Comparison of ENCODE assay signal across 27 mouse cellular contexts in genomic region chr11:3519051-3519726, GRCm38 (mm10). TPM values are rescaled to one million over a fixed set of nuclear protein-coding genes. Genes with fewer than 3 reads are reported as not detected.
DNase-seq lines count a peak whose midpoint lies in the region; ATAC-seq and TF ChIP-seq lines count a peak whose summit lies in the region.
"Had no signal": no experiment of that assay in that cellular context is flagged by ENCODE, and none has a peak within 500 bp of the region (broad histone marks: within the 10 kb centered on the region; RNA-seq: fewer than 3 reads in every experiment).

No protein-coding gene starts in this region.

- no peak overlapping the region for H3K9ac ChIP-seq in intestine, embryonic 15.5 days
- no peak overlapping the region for H3K9ac ChIP-seq in intestine, postnatal 0 days (ENCODE audit: low read depth, low read length)
- H3K9ac ChIP-seq in intestine, embryonic 16.5 days (ENCODE audit: low read depth, low read length): no peak overlapping the region
- H3K9ac ChIP-seq in hindbrain, embryonic 12.5 days: no peak overlapping the region
- H3K9ac ChIP-seq: kidney, embryonic 15.5 days; limb, embryonic 12.5 days; liver, embryonic 15.5 days; lung, embryonic 14.5 days; midbrain, embryonic 15.5 days had no signal

- H3K4me1 ChIP-seq in intestine, embryonic 15.5 days (replicated peaks): peaks cover 23% of the 10 kb centered on the region
- peaks cover 10% of the 10 kb centered on the region; the same call in 1 of the 2 replicates for H3K4me1 ChIP-seq in intestine, postnatal 0 days (replicated peaks; ENCODE audit: control insufficient read depth, insufficient read depth, low read length)
- peaks cover 22% of the 10 kb centered on the region for H3K4me1 ChIP-seq in intestine, embryonic 16.5 days (ENCODE audit: control insufficient read depth, insufficient read depth, low read length)
- H3K4me1 ChIP-seq in hindbrain, embryonic 12.5 days: peaks cover 29% of the 10 kb centered on the region

- TF ChIP-seq CTCF in gastrocnemius, adult 2 months (IDR thresholded peaks at IDR 0.05): no peak
- no peak for TF ChIP-seq CTCF in intestine, postnatal 0 days (IDR thresholded peaks at IDR 0.05; ENCODE audit: low read depth)

- 60% methylated on average over 4 of the region's 4 CpGs for WGBS in intestine, embryonic 15.5 days
- 61% methylated on average over 4 of the region's 4 CpGs for WGBS in intestine, postnatal 0 days
- 62% methylated on average over 4 of the region's 4 CpGs for WGBS in intestine, embryonic 16.5 days
- 76% methylated on average over 4 of the region's 4 CpGs for WGBS in hindbrain, embryonic 12.5 days

- no peaks in the 10 kb centered on the region for H3K27me3 ChIP-seq in intestine, embryonic 15.5 days (replicated peaks)
- no peaks in the 10 kb centered on the region for H3K27me3 ChIP-seq in intestine, postnatal 0 days (replicated peaks; ENCODE audit: control insufficient read depth, insufficient read depth, low read length)
- H3K27me3 ChIP-seq in intestine, embryonic 16.5 days (replicated peaks; ENCODE audit: control insufficient read depth, insufficient read depth, low read length): no peaks in the 10 kb centered on the region; the same call in 1 of the 2 replicates
- peaks cover 38% of the 10 kb centered on the region for H3K27me3 ChIP-seq in hindbrain, embryonic 12.5 days
- H3K27me3 ChIP-seq: kidney, embryonic 15.5 days; Patski had no signal

- no peak for DNase-seq in gastrocnemius, adult 2 months
- DNase-seq in gastrocnemius, postnatal 25 days: no peak
- no peak for DNase-seq in adrenal gland, adult 8-10 months
- DNase-seq: adrenal gland, postnatal 25 days; gastrocnemius, postnatal 36 days; kidney, adult 11 months; kidney, postnatal 25 days; lung, embryonic 14.5 days; lung, postnatal 14 days; right cerebral cortex, postnatal 25 days; thymus, postnatal 4 days had no signal

- H3K4me3 ChIP-seq in gastrocnemius, adult 2 months: no peak overlapping the region
- no peak overlapping the region for H3K4me3 ChIP-seq in intestine, embryonic 15.5 days (replicated peaks)
- no peak overlapping the region for H3K4me3 ChIP-seq in intestine, postnatal 0 days (ENCODE audit: low read depth, low read length)
- no peak overlapping the region for H3K4me3 ChIP-seq in intestine, embryonic 16.5 days (ENCODE audit: low read length)
- H3K4me3 ChIP-seq in hindbrain, embryonic 12.5 days: no peak overlapping the region
- H3K4me3 ChIP-seq: hindbrain, embryonic 10.5 days; kidney, embryonic 15.5 days; limb, embryonic 12.5 days; liver, embryonic 15.5 days; midbrain, embryonic 10.5 days; midbrain, embryonic 15.5 days had no signal

- peaks cover 27% of the 10 kb centered on the region for H3K36me3 ChIP-seq in intestine, embryonic 15.5 days
- H3K36me3 ChIP-seq in intestine, postnatal 0 days (ENCODE audit: control insufficient read depth, insufficient read depth): peaks cover 38% of the 10 kb centered on the region
- H3K36me3 ChIP-seq in intestine, embryonic 16.5 days (ENCODE audit: control insufficient read depth, insufficient read depth, low read length): peaks cover 7% of the 10 kb centered on the region
- peaks cover 33% of the 10 kb centered on the region for H3K36me3 ChIP-seq in hindbrain, embryonic 12.5 days
- H3K36me3 ChIP-seq: G1E; midbrain, embryonic 15.5 days had no signal

- H3K27ac ChIP-seq in gastrocnemius, adult 2 months: peak overlapping the region; percentile 32; the same call in 1 of the 2 replicates
- peak overlapping the region; percentile 27; the same call in 1 of the 2 replicates for H3K27ac ChIP-seq in intestine, embryonic 15.5 days
- H3K27ac ChIP-seq in intestine, postnatal 0 days (ENCODE audit: low read depth, low read length): no peak overlapping the region
- H3K27ac ChIP-seq in intestine, embryonic 16.5 days (ENCODE audit: low read length): 0 out of 2 replicates have a peak overlapping the region, but pooled peaks have one; percentile 29
- no peak overlapping the region for H3K27ac ChIP-seq in hindbrain, embryonic 12.5 days
- H3K27ac ChIP-seq: hindbrain, embryonic 10.5 days; hindbrain, postnatal 0 days; kidney, embryonic 15.5 days; limb, embryonic 12.5 days; liver, embryonic 15.5 days; midbrain, embryonic 10.5 days; midbrain, embryonic 15.5 days had no signal

- intact Hi-C loops in gastrocnemius, adult 2 months (cut with DNase I): loop anchor here (10.0 kb wide), 1 partner anchor 134 kb away; no protein-coding TSS in a partner anchor

- no peaks in the 10 kb centered on the region for H3K9me3 ChIP-seq in intestine, embryonic 15.5 days
- no peaks in the 10 kb centered on the region for H3K9me3 ChIP-seq in intestine, postnatal 0 days (ENCODE audit: control insufficient read depth)
- no peaks in the 10 kb centered on the region for H3K9me3 ChIP-seq in intestine, embryonic 16.5 days (ENCODE audit: control insufficient read depth, low read length)
- H3K9me3 ChIP-seq in hindbrain, embryonic 12.5 days (replicated peaks): no peaks in the 10 kb centered on the region
- H3K9me3 ChIP-seq: G1E; hindbrain, embryonic 10.5 days; kidney, embryonic 15.5 days; limb, embryonic 12.5 days; liver, embryonic 15.5 days; midbrain, embryonic 10.5 days; midbrain, embryonic 15.5 days had no signal

- no peak for ATAC-seq in intestine, embryonic 15.5 days
- ATAC-seq in intestine, postnatal 0 days: no peak
- ATAC-seq in intestine, embryonic 16.5 days: no peak
- ATAC-seq in hindbrain, embryonic 12.5 days (ENCODE audit: low FRiP score): no peak
- ATAC-seq: forebrain, embryonic 14.5 days; hindbrain, postnatal 0 days; midbrain, embryonic 15.5 days; Patski had no signal

- H3K4me2 ChIP-seq in intestine, embryonic 15.5 days (replicated peaks): no peak overlapping the region
- H3K4me2 ChIP-seq in intestine, postnatal 0 days (replicated peaks; ENCODE audit: low read depth): no peak overlapping the region
- no peak overlapping the region for H3K4me2 ChIP-seq in intestine, embryonic 16.5 days (ENCODE audit: low read depth, low read length)
- H3K4me2 ChIP-seq in hindbrain, embryonic 12.5 days (replicated peaks): no peak overlapping the region
- H3K4me2 ChIP-seq: kidney, embryonic 15.5 days; limb, embryonic 12.5 days; liver, embryonic 15.5 days; lung, embryonic 14.5 days; midbrain, embryonic 15.5 days had no signal

RNA-seq across cellular contexts. Expression of gene Selenom, which starts 4.7 kb away (rescaled TPM):
- 10 to 100 TPM; 11.6 to 17.5 TPM for total RNA-seq in gastrocnemius, adult 2 months (2021)
- 10 to 100 TPM; 15.1 to 19.6 TPM for total RNA-seq in gastrocnemius, postnatal 25 days (2021)
- polyA plus RNA-seq in intestine, embryonic 15.5 days (2015; fragmentation: Nextera tagmentation; extraction: Ambion mirVana): 147 and 154 TPM in 2 replicates
- polyA plus RNA-seq in intestine, postnatal 0 days (2015; fragmentation: Nextera tagmentation; extraction: Ambion mirVana): 283 and 284 TPM in 2 replicates
- polyA plus RNA-seq in intestine, embryonic 16.5 days (2015; fragmentation: Nextera tagmentation; extraction: Ambion mirVana): 182 and 185 TPM in 2 replicates
- 78.0 and 83.6 TPM in 2 replicates for polyA plus RNA-seq in hindbrain, embryonic 12.5 days (2016; fragmentation: Nextera tagmentation; extraction: Ambion mirVana)
- 10 to 100 TPM; 39.2 to 61.9 (median 57.1) TPM for total RNA-seq in adrenal gland, adult 8-10 months (2022)
- total RNA-seq: G1E had no signal
- polyA plus RNA-seq: G1E had no signal

RNA-seq across cellular contexts. Expression of gene Inpp5j, which starts 14.6 kb away (rescaled TPM):
- 1 to 10 TPM; 2.3 to 5.7 TPM for total RNA-seq in gastrocnemius, adult 2 months (2021)
- 1 to 10 TPM; 5.6 TPM for total RNA-seq in gastrocnemius, postnatal 25 days (2021)
- 4.2 and 4.6 TPM in 2 replicates for polyA plus RNA-seq in intestine, embryonic 15.5 days (2015; fragmentation: Nextera tagmentation; extraction: Ambion mirVana)
- polyA plus RNA-seq in intestine, postnatal 0 days (2015; fragmentation: Nextera tagmentation; extraction: Ambion mirVana): 6.8 and 6.9 TPM in 2 replicates
- 5.6 and 5.9 TPM in 2 replicates for polyA plus RNA-seq in intestine, embryonic 16.5 days (2015; fragmentation: Nextera tagmentation; extraction: Ambion mirVana)
- 0.73 and 1.2 TPM in 2 replicates for polyA plus RNA-seq in hindbrain, embryonic 12.5 days (2016; fragmentation: Nextera tagmentation; extraction: Ambion mirVana)
- 1 to 10 TPM in 1 of 4 experiments, under 1 TPM in 3; 0.55 to 1.0 (median 0.75) TPM for total RNA-seq in adrenal gland, adult 8-10 months (2022)
- total RNA-seq: liver, adult 2 months had no signal
- polyA plus RNA-seq: G1E; limb, embryonic 12.5 days had no signal

RNA-seq across cellular contexts. Expression of gene Smtn, which starts 21.2 kb away (rescaled TPM):
- 100 to 1,000 TPM in 1 of 2 experiments, 10 to 100 TPM in 1; 70.3 to 119 TPM for total RNA-seq in gastrocnemius, adult 2 months (2021)
- total RNA-seq in gastrocnemius, postnatal 25 days (2021): 10 to 100 TPM; 80.8 to 97.3 TPM
- polyA plus RNA-seq in intestine, embryonic 15.5 days (2015; fragmentation: Nextera tagmentation; extraction: Ambion mirVana): 78.3 and 79.6 TPM in 2 replicates
- polyA plus RNA-seq in intestine, postnatal 0 days (2015; fragmentation: Nextera tagmentation; extraction: Ambion mirVana): 75.1 and 82.9 TPM in 2 replicates
- 78.2 and 80.1 TPM in 2 replicates for polyA plus RNA-seq in intestine, embryonic 16.5 days (2015; fragmentation: Nextera tagmentation; extraction: Ambion mirVana)
- polyA plus RNA-seq in hindbrain, embryonic 12.5 days (2016; fragmentation: Nextera tagmentation; extraction: Ambion mirVana): 42.2 TPM in 2 replicates
- total RNA-seq in adrenal gland, adult 8-10 months (2022): 10 to 100 TPM; 36.6 to 93.0 (median 52.5) TPM
- total RNA-seq: G1E had no signal
- polyA plus RNA-seq: G1E had no signal

RNA-seq across cellular contexts. Expression of gene Pla2g3, which starts 31.1 kb away (rescaled TPM):
- total RNA-seq in gastrocnemius, adult 2 months (2021): not detected
- total RNA-seq in gastrocnemius, postnatal 25 days (2021): not detected
- polyA plus RNA-seq in intestine, embryonic 15.5 days (2015; fragmentation: Nextera tagmentation; extraction: Ambion mirVana): 0.38 and 0.45 TPM in 2 replicates
- polyA plus RNA-seq in intestine, postnatal 0 days (2015; fragmentation: Nextera tagmentation; extraction: Ambion mirVana): 0.17 and 0.30 TPM in 2 replicates
- 0.33 and 0.43 TPM in 2 replicates for polyA plus RNA-seq in intestine, embryonic 16.5 days (2015; fragmentation: Nextera tagmentation; extraction: Ambion mirVana)
- polyA plus RNA-seq in hindbrain, embryonic 12.5 days (2016; fragmentation: Nextera tagmentation; extraction: Ambion mirVana): 0.81 and 1.2 TPM in 2 replicates
- total RNA-seq in adrenal gland, adult 8-10 months (2022): under 1 TPM; 0.17 to 0.59 (median 0.43) TPM
- total RNA-seq: liver, adult 2 months; megakaryocyte progenitor cell, adult 5-6 weeks had no signal
- polyA plus RNA-seq: G1E had no signal

Comparison
In these comparisons a context has a peak if more than half of its experiments do, and no peak if none do; other contexts are left out.
1. H3K27ac ChIP-seq: peak in gastrocnemius, adult 2 months (single experiment), intestine, embryonic 15.5 days (single experiment) and intestine, embryonic 16.5 days (single experiment); none in intestine, postnatal 0 days (single experiment) and hindbrain, embryonic 12.5 days (single experiment).